Mouse (Mus musculus) cortical plate, adult 2 months (tissue): ENCODE measurements at regions not wholly inside any gene's neighbourhood (a gene's known extent, or its start where the extent isn't known, plus 50 kb on each side); places are given as distances from the start of the nearest gene placed in this dataset.

ENCODE experiments used
- H3K27ac ChIP-seq: fragments of 200-500 bp; 2 replicates; pipeline ENCODE4 v1.5.1; 2012; ENCODE audit warnings: low read length, control low read depth, inconsistent platforms; ENCODE audit not compliant: insufficient read depth
- H3K4me1 ChIP-seq: fragments of 200-500 bp; 2 replicates; pipeline ENCODE4 v1.6.1; 2011; ENCODE audit warnings: low read length; ENCODE audit not compliant: control insufficient read depth, insufficient read depth
- H3K4me3 ChIP-seq: fragments of 200-500 bp; 2 replicates; pipeline ENCODE4 v1.5.1; 2011; ENCODE audit warnings: mild to moderate bottlenecking, low read length, control low read depth; ENCODE audit not compliant: insufficient read depth
- CTCF ChIP-seq: fragments of 200-500 bp; IDR thresholded peaks from 2 replicates; pipeline ENCODE4 v1.5.1; 2011; ENCODE audit warnings: mild to moderate bottlenecking, control low read depth, low read length; ENCODE audit not compliant: insufficient read depth; ENCODE audit errors: extremely low read depth
- POLR2A ChIP-seq: fragments of 200-500 bp; IDR thresholded peaks from 2 replicates; pipeline ENCODE4 v1.6.1; 2011; ENCODE audit warnings: mild to moderate bottlenecking, low read length, control low read depth; ENCODE audit not compliant: insufficient read depth; ENCODE audit errors: extremely low read depth

GRCm38 (mm10) chr5:111805150-111805549 lies 71.4 kb downstream of the Gm26897 start:
- Histone ChIP-seq H3K27ac (no peak overlapping the region), H3K4me1 (no peaks in the 10 kb centered on the region), H3K4me3 (no peak overlapping the region)
- TF ChIP-seq CTCF (no peak), POLR2A (no peak)

DNA sequence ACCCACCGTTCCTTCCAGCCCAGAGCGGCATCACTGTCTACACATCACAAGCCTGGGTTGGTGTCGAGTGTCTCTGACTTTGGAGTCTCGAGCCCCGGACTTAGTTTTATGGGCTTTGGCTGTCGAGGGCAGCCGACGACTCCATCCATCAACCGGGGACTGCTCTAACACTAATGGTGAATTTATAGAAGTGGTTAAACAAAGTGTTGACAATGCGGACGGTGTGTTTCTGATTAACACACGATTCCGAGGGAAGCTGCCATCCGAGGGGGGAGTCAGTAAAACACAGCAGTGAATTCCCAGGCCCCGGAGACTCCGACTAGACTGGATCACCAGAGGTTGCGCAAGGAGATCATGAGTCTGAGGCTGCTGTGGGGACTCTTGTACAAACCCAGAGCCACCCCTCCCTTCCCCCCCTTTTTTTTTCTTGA lies 72.1 kb downstream of the Gm26897 start:
- Histone ChIP-seq H3K4me3 (no peak overlapping the region), H3K27ac (no peak overlapping the region), H3K4me1 (no peaks in the 10 kb centered on the region)
- no peak for TF ChIP-seq POLR2A
- TF ChIP-seq CTCF: no peak

DNA sequence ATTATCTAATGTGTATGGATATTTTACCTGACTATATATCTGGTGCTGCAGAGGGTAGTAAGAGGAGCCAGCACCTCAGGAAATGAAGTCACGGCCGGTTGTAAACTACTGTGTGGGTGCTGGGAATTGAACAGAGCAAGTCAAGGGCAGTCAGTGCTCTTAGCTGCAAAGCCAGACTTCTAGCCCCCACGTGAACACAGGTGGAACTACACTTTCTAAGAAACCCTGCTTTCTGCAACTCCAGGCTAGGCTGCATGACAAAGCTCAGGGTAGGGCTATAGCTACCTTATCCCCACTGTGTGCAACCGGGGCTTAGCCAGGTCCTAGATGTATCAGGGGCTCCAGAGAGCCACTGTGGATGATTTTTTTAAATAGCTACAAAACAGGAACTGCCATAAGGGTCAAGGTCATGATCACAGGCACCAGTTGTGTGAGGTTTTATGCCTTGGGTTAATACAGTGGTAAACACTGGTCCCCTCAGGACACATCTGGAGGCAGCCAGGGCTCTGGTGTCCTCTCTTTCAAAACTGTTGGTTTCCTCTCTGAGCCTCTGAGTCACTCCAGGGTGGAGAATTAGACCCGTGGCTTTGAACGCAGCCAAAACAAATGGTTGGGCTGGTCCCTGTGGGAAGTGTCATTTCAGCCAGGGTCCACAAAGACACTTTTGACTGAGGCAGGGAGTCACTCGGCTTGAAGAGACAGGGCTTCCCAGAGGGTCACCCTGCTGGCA lies 76.5 kb downstream of the Gm26897 start:
- Histone ChIP-seq H3K4me3 (no peak overlapping the region), H3K4me1 (0 out of 2 replicates have a peak, but pooled peaks cover 2% of the 10 kb centered on the region), H3K27ac (no peak overlapping the region)
- no peak for TF ChIP-seq CTCF
- TF ChIP-seq POLR2A: no peak

DNA sequence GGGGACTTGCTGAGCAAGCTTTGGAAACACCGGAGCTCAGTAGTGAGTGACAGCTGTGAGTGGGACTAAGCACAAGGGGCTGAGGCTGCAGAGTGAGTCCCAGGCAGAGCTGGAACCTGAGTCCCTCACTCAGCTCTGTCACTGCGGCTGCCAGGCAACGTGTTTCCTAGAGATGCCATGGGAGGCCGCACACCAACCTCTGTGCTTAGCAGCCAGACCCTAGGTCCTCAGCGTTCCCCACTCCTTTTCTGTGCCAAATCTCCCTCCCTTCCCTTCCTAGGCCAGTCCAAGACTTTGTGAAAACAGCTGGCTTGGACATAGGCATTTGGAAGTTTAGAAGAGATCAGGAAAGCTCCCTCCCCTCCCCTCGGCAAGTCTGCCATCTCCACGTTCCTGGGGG lies 78.9 kb downstream of the Gm26897 start:
- TF ChIP-seq POLR2A (no peak), CTCF (no peak)
- Histone ChIP-seq H3K4me3 (no peak overlapping the region), H3K4me1 (0 out of 2 replicates have a peak, but pooled peaks cover 2% of the 10 kb centered on the region), H3K27ac (no peak overlapping the region)

DNA sequence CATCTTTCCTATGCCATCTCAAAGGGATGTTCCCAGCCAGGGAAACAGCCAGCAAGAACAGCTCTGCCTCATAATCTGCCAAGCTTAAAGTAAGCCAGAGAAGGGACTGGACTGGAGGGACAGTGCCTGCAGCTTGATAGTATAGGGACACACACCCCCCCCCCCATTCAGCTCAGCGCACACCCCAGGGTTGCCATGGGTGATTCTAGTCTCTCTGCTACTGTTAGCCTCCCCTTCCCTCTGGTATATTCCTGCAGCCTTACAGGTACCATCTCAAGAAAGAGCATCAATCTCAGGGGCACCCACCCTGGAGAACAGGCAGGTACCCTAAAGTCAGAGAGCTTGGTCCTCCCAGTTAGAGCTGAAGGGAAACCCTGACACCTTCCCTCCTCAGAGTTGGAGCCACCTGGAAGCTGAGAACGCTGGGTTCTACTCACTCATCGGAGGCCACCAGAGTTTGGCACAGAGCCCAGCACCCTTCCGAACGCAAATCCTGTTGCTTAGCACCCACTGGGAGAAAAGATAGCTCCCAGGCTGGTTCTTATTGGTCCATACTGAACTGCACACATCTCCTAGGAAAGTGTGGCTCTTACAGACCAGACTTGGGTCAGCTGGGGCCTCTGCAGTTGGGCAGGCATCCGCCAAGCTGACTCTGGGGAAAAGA lies 79.5 kb downstream of the Gm26897 start:
- no peak for TF ChIP-seq CTCF
- no peak for TF ChIP-seq POLR2A
- Histone ChIP-seq H3K4me3 (no peak overlapping the region), H3K4me1 (0 out of 2 replicates have a peak, but pooled peaks cover 2% of the 10 kb centered on the region), H3K27ac (no peak overlapping the region)

DNA sequence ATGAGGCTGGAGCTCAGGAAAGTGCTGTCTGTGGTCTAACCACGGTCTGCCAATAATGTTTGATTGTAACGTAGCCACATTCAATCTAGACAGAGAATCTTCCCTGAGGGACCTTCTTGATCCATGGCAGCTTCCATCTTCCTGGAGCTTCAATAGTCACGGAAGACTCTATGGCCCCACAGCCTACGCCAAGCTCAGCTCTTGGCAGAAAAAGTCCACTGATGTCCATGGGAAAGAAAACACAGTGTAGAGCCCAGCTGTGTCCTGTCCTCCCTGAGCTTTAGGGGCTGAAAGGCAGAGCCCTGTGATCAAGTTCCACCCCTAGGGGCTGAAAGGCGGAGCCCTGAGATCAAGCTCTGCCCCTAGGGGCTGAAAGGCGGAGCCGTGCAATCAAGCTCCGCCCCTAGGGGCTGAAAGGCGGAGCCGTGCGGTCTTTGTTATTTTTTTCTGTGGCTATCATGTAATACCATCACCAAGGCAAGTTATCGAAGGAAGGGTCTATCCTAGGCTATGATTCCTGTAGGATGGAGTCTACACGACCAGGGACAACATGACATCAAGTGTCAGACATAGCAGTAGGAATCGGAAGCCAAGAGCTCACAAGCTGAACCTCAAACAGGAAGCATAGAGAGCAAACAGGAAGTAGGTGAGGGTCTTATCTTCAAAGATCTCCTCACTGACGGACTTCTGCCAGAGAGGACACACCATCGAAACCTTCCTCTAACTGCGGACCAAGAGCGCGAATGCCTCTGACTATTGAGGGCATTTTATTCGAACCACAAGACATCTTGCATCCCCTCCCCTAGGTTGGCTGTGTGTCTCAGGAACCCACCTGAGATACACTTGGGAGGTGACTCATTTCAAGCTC lies 81.4 kb downstream of the Gm26897 start:
- H3K4me1 ChIP-seq: 0 out of 2 replicates have a peak, but pooled peaks cover 2% of the 10 kb centered on the region
- no peak overlapping the region for H3K4me3 ChIP-seq
- TF ChIP-seq POLR2A (no peak), CTCF (no peak)
- no peak overlapping the region for H3K27ac ChIP-seq

DNA sequence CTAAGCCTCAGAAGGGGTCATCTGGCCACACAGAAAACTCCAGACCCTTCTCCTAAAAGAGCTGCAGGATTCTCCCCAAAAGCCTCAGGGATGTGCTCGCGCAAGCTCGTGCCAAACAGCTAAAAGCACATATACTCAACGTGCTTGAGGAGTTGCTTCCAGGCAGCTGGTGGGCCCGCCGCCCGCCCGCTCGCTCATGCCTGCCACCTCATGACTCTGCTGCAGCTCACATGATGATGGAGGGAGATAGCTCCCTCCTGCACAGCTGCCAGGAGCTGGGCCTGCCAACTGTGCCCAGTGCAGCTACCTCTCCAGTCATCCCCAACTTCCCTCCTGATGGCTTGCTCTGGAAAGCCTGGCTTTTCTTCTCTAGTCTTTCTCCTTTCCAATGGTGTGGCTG lies 87.2 kb downstream of the Gm26897 start:
- H3K4me3 ChIP-seq: no peak overlapping the region
- H3K4me1 ChIP-seq: no peaks in the 10 kb centered on the region
- TF ChIP-seq CTCF (no peak), POLR2A (no peak)
- H3K27ac ChIP-seq: no peak overlapping the region

- TF ChIP-seq CTCF (no peak), POLR2A (no peak)
- H3K4me3 ChIP-seq: no peak overlapping the region
- no peak overlapping the region for H3K27ac ChIP-seq
- no peaks in the 10 kb centered on the region for H3K4me1 ChIP-seq
These were observed 89.2 kb downstream of the Gm26897 start for GRCm38 (mm10) chr5:111822882-111823281.

GRCm38 (mm10) chr5:111823420-111823819 lies 89.7 kb downstream of the Gm26897 start:
- TF ChIP-seq POLR2A (no peak), CTCF (no peak)
- Histone ChIP-seq H3K4me3 (no peak overlapping the region), H3K4me1 (no peaks in the 10 kb centered on the region), H3K27ac (no peak overlapping the region)

- H3K27ac ChIP-seq: no peak overlapping the region
- H3K4me1 ChIP-seq: no peaks in the 10 kb centered on the region
- no peak for TF ChIP-seq POLR2A
- no peak for TF ChIP-seq CTCF
- no peak overlapping the region for H3K4me3 ChIP-seq
These were observed 90.1 kb downstream of the Gm26897 start for GRCm38 (mm10) chr5:111823842-111824241.
